Mouse (Mus musculus) spleen, postnatal 14 days (tissue): Measurements from ENCODE around the gene BC017158.

Source experiments
- DNase-seq, 2 experiments: peaks; one replicate each; pipeline ENCODE4 v3.0.0; 2021 to 2022; ENCODE audit warnings: low spot score in 2 of 2

Gene BC017158

GRCm38 (mm10) chr7:128256783-128257334 is 41.1 kb downstream of the BC017158 start:
- no peak for DNase-seq

GRCm38 (mm10) chr7:128255757-128256156 is 42.2 kb downstream of the BC017158 start:
- no peak for DNase-seq

GRCm38 (mm10) chr7:128254978-128255377 is 43.0 kb downstream of the BC017158 start:
- no peak for DNase-seq

GRCm38 (mm10) chr7:128252609-128253008 is 45.4 kb downstream of the BC017158 start:
- no peak for DNase-seq

DNA sequence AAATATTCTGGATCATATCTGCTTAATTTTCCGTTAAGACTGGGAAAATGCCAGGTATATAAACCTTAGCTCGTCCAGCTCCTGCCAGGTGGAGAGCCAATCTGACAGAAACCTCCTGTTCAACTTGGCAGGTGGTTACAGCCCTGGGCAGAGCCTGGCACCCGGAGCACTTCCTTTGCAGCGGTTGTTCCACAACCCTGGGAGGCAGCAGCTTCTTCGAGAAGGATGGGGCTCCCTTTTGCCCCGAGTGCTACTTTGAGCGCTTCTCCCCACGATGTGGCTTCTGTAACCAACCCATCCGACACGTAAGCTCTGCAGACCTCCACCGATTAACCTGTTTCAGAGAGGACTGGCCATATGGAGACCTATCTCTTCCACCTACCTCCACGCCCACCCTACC is 46.0 kb downstream of the BC017158 start:
- DNase-seq = peak in 1 of 2 experiments; percentile 4

DNA sequence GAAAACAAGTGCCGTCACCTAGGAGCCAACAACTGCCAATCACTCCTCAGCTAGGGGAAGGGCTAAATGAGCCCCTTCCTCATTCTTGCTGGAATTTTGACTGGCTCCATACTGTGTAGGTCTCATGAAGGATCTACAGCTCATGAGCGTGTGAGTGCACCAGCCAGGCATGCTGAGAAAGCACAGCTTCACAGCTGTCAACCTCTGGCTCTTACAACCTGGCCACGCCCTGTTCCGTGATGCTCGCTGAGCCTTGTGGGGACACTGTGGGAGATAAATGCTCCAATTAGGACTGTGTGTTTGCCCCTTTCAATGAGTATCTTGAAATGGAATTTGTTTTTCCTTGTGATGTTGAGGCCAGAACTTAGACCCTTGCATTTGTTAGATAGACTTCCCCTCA is 48.0 kb downstream of the BC017158 start:
- DNase-seq = no peak

- DNase-seq = peak in 1 of 2 experiments; percentile 5
Observed at GRCm38 (mm10) chr7:128248081-128249042, 49.6 kb downstream of the BC017158 start.

GRCm38 (mm10) chr7:128247443-128247842 is 50.5 kb downstream of the BC017158 start:
- DNase-seq = peak; percentile 72 to 85

GRCm38 (mm10) chr7:128246496-128247391 is 51.2 kb downstream of the BC017158 start, which contains the start of gene Tgfb1i1:
Tgfb1i1 (plus strand) TSS chr7:128246812.
- peak in 1 of 2 experiments; percentile 6 for DNase-seq

GRCm38 (mm10) chr7:128245547-128245946 is 52.4 kb downstream of the BC017158 start:
- no peak for DNase-seq

- no peak for DNase-seq
Observed at GRCm38 (mm10) chr7:128244410-128245025, 53.5 kb downstream of the BC017158 start.

- DNase-seq = no peak
Observed at GRCm38 (mm10) chr7:128243921-128244320, 54.0 kb downstream of the BC017158 start.

GRCm38 (mm10) chr7:128242331-128242730 is 55.6 kb downstream of the BC017158 start:
- DNase-seq = no peak

DNA sequence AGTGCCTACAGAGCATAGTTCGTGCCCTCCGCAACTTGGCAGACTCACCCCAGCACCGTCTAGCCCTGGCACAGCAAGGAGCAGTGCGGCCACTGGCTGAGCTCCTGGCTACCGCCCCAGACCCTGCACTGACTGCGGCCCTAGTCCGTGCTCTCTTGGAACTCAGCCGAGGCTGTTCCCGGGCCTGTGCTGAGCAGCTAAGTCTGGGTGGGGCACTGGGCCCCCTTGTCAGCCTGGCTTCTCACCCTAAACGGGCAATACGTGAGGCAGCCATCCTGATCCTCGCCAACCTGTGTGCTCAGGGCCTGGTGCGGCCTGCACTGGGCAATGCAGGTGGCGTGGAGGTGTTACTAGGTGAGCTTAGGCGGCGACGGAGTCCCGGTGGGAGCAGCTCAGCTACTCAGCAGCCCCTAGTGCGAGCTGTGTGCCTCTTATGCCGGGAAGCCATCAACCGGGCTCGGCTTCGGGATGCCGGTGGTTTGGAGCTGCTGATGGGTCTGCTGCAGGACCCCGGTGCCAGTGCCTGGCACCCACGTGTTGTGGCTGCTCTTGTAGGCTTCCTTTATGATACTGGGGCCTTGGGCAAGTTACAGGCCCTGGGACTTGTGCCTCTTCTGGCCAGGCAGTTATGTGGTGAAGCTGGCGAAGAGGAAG is 57.7 kb downstream of the BC017158 start:
- DNase-seq = no peak

GRCm38 (mm10) chr7:128238991-128239390 is 59.0 kb downstream of the BC017158 start:
- DNase-seq = peak in 1 of 2 experiments; percentile 50

DNA sequence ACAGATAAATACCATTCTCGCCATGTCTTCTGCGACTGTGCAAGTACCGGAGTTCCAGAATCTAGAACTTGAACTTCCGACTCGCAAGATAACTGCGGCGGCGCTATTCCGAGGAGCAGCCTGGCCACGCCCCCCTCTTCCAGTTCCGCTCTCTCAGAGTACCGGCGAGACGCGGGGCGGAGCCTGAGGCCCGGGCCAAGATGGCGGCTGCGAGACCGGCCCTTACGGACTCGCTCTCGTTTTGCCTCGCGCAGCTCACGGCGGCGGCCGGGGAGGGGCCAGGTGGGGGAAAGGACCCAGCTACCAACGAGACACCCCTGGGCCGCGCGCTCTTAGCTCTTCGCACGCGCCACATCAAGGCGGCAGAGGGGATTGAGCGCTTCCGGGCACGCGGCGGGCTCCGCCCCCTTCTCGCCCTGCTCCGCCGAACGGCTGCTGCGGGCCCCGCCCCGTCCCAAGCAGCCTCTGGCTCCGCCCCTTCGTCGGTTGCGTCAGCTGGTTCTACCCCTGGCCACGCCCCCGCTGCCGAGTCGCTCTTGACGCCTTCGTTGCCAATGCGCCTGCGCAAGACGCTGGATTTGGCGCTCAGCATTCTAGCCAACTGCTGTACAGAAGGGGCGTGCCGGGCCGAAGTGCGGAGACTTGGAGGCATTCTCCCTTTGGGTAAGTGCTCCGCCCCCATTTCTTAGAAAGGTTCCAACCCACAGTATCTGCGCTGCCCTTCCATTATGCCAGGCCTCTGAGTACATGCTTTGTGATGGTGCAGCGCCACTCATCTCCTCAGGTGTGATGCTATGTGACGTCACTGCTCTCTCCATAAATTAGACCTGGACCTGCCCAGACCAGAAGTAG is 59.8 kb downstream of the BC017158 start, which contains the start of gene 9130023H24Rik:
9130023H24Rik (minus strand) TSS at position 105 of the 852 bp plus-strand sequence.
- DNase-seq = peak; percentile 100

DNA sequence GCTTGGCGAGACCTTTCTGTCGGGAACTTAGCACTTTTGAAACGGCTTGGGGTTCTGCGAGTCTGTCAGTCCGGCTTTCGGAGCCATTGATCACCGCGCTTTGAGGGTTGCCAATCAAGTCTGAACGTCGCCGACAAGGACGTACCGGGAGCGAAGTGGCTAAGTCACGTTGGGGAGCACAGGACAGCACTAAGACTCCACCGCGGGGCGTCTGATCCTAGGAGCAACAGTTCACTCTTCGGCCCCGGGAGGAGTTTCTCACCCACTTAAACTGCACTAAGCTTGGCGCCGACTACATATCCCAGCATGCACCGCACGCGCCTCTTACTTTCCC is 60.4 kb downstream of the BC017158 start:
- no peak for DNase-seq

GRCm38 (mm10) chr7:128236856-128237592 is 60.9 kb downstream of the BC017158 start, which contains the start of gene Armc5:
Armc5 (plus strand) TSS chr7:128237342.
- DNase-seq = peak; percentile 71 to 83

- DNase-seq = no peak
Observed at GRCm38 (mm10) chr7:128236426-128236825, 61.5 kb downstream of the BC017158 start.
